Mouse (Mus musculus) adrenal gland, postnatal 36 days (tissue): ENCODE results near the gene Gm10100. TPM values are rescaled to one million over a fixed set of nuclear protein-coding genes. Genes with fewer than 3 reads are reported as not detected.
"Not testable (repeated sequence)": the region's sequence is repeated elsewhere in the genome, so short reads cannot be mapped to it uniquely, and the experiment has no call there.

Experiments used
- DNase-seq, 2 experiments: peaks; one replicate each; pipeline ENCODE4 v3.0.0; 2021; ENCODE audit warnings: mixed read lengths in 1 of 2
- long read RNA-seq, 2 experiments: library from polyadenylated mRNA; stranded (forward); transcript quantifications; one replicate each; pipeline ENCODE4 v2.0.0; 2021; ENCODE audit warnings: borderline sequencing depth in 2 of 2
- total RNA-seq, 2 experiments: library from RNA; stranded (reverse); gene quantifications; 2 replicates each; pipeline ENCODE4 v1.2.3; 2021

Gene Gm10100
- not detected for total RNA-seq
- long read RNA-seq, experiment 1: 0 reads
- long read RNA-seq, experiment 2: 0 reads

DNA sequence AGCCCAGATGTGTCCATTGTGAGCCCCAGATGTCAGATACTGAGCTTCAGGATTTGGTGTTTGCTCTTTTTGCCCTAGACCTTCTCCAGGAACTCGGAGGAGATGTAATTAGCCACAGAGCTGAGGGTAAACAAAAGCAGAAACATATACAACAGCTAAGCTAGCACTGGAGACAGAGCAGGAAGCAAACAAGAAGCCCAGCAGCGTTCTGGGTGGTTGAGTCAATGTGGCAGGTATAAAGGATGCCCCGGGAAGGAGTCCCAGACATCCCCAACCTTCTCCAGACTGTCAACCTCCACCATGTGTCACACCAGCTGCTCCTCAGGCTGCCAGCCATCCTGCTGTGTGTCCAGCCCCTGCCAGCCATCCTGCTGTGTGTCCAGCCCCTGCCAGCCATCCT is at the start of gene Gm10100:
TSS of gene Gm10100 (plus strand) at position 301 of the 400 bp plus-strand sequence.
- DNase-seq: no peak

- DNase-seq: no peak
Observed at GRCm38 (mm10) chr10:77677562-77677961, 48.7 kb upstream of the Gm10100 start.

DNA sequence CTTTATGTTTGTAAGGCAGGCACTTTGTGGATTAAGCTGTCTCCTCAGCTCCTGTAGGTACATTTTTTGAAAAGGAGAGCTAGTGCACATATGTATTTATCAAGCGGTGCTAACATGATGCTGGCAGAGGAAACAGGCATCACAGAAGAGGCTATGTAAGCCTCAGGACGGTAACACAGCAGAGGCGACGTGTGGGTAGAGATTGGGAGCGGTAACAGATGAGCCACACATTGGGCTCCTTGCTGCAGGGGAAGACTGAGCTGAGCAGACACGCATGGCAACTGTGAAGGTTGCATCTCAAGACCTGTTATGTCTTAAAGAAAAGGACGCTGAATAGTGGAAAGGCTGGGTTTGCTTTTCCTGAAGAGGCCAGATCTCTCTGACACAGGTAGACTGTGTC is 43.3 kb upstream of the Gm10100 start:
- no peak for DNase-seq

GRCm38 (mm10) chr10:77684181-77684580 is 42.1 kb upstream of the Gm10100 start:
- DNase-seq: no peak

GRCm38 (mm10) chr10:77685895-77686664 is 40.2 kb upstream of the Gm10100 start, which contains the start of gene Tspear:
Gene Tspear, plus strand, starts transcription at chr10:77686569.
- peak in 1 of 2 experiments; percentile 9 for DNase-seq

DNA sequence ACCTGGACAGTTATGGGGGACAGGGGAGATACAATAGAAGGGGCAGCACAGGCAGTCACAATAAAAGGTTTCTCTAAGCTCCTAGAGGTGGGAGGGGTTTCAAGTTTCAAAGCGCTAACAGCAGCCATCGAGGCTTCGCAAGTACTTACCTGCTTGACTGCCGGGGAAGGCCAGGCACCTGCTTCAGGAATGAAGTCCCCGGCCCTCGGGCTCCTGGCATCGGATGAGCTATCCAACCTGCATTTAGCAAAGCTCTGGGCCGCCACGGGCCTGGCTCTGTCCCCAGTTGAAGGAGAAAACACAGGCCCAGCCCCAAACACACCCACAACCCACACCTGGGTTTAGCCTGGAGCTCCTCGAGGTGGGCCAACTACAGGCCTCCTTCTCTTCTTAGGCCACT is 39.3 kb upstream of the Gm10100 start:
- DNase-seq: no peak

- not testable (repeated sequence) for DNase-seq
Observed at GRCm38 (mm10) chr10:77690356-77690807, 35.9 kb upstream of the Gm10100 start, which contains the start of gene Gm19402. Gene Gm19402, minus strand, starts transcription at chr10:77690757.

DNA sequence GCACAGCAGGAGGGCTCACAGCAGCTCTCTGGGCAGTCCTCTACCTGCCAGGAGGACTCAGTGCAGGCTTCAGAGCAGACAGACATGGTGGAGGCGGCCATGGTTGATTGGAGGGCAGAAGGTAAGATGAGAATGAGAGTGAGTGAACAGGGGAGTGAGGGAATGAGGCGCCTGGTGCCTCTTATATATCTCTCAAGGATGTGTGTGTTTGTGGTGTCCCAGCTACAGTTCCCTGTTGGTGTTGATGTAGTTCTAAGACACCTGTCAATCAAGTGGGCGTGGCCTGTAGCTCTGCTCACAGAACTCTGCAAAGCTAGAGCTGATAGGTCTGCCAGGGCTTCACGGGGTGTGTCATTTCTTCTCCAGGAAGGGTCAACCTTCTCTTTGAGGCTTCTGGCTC is 29.2 kb upstream of the Gm10100 start, which contains the start of gene Gm9508:
TSS of gene Gm9508 (minus strand) at position 101 of the 400 bp plus-strand sequence.
- DNase-seq: no peak

DNA sequence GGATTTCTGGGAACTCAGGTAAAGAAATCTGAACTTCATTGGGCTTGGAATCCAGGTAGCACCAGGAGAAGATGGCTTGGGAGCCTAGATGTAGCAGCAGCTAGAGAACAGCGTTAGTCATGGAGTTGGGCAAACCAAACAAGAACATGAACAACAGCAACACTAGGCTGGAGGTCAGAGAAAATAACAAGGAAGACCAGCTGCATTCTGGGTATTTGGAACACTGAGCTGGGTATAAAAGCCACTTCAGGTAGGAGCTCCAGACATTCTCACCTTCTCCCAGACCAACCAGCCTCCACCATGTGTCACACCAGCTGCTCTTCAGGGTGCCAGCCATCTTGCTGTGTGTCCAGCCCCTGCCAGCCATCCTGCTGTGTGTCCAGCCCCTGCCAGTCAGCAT is 20.0 kb upstream of the Gm10100 start, which contains the start of gene Gm10272:
TSS of gene Gm10272 (plus strand) at position 301 of the 400 bp plus-strand sequence.
- no peak for DNase-seq

GRCm38 (mm10) chr10:77709831-77710230 is 16.5 kb upstream of the Gm10100 start:
- DNase-seq: no peak

DNA sequence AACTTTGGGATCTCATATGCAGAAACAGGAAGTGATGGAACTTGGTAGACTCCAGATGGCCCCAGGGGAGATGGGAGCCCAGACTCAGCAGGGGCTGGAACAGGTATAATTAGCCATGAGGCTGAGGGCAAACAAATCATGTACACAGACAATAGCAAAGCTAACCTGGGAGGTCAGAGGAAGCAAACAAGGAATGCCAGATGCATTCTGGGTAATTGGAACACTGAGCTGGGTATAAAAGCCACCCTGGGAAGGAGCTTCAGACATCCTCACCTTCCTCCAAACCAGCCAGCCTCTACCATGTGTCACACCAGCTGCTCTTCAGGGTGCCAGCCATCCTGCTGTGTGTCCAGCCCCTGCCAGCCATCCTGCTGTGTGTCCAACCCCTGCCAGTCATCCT is 15.1 kb upstream of the Gm10100 start, which contains the start of gene Gm10024:
TSS of gene Gm10024 (plus strand) at position 301 of the 400 bp plus-strand sequence.
- not testable (repeated sequence) for DNase-seq

- DNase-seq: no peak
Observed at GRCm38 (mm10) chr10:77713734-77714133, 12.6 kb upstream of the Gm10100 start.

- DNase-seq: no peak
Observed at GRCm38 (mm10) chr10:77715507-77715906, 10.8 kb upstream of the Gm10100 start, which contains the start of gene Gm10142. Gene Gm10142, plus strand, starts transcription at chr10:77715807.

GRCm38 (mm10) chr10:77720299-77720698 is 6.0 kb upstream of the Gm10100 start, which contains the start of gene Krtap12-1:
Gene Krtap12-1, plus strand, starts transcription at chr10:77720599.
- DNase-seq: not testable (repeated sequence)

GRCm38 (mm10) chr10:77724855-77725254 is 1.4 kb upstream of the Gm10100 start:
- no peak for DNase-seq

- no peak for DNase-seq
Observed at GRCm38 (mm10) chr10:77728280-77728679, 2.0 kb downstream of the Gm10100 start.

GRCm38 (mm10) chr10:77729241-77729640 is 3.0 kb downstream of the Gm10100 start:
- DNase-seq: peak; percentile 12 to 43

GRCm38 (mm10) chr10:77735928-77736327 is 9.6 kb downstream of the Gm10100 start:
- DNase-seq: no peak

DNA sequence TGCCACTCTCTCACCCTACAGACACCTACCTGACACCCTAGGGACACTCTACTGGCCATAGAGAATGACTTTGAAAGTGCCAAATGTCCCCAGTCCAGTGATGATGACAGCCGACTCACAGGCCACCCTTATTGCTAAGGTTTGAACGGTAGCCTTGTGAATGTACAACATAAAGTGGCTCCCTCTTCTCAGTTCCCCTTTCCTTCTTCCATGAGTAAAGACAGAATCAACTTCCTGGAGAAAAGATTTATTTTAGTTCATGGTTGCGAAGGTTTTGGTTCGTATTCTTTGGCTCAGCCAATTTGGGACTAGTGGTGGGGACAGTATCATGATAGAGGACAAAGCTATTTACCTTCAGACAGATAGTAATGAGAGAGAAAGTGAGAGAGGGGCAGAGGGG is 12.6 kb downstream of the Gm10100 start:
- DNase-seq: no peak

- not testable (repeated sequence) for DNase-seq
Observed at GRCm38 (mm10) chr10:77741924-77742688, 15.8 kb downstream of the Gm10100 start, which contains the start of gene Gm18596. Gene Gm18596, minus strand, starts transcription at chr10:77742638.

GRCm38 (mm10) chr10:77750686-77751085 is 24.4 kb downstream of the Gm10100 start:
- not testable (repeated sequence) for DNase-seq

- DNase-seq: not testable (repeated sequence)
Observed at GRCm38 (mm10) chr10:77751254-77751653, 25.0 kb downstream of the Gm10100 start, which contains the start of gene Gm9736. Gene Gm9736, minus strand, starts transcription at chr10:77751354.
